Mouse (Mus musculus) cerebellum, adult 11-12 months (tissue): Measurements from ENCODE around the gene Dnajc1.

ENCODE experiments used
- DNase-seq: peaks from one replicate; pipeline ENCODE4 v3.0.0; 2022

Gene Dnajc1

GRCm38 (mm10) chr2:18195285-18195684 lies 197.3 kb downstream of the Dnajc1 start:
- no peak for DNase-seq

- DNase-seq, result no peak
Measured at GRCm38 (mm10) chr2:18188367-18188766, 204.3 kb downstream of the Dnajc1 start.

- DNase-seq, result no peak
Measured at GRCm38 (mm10) chr2:18183079-18183478, 209.6 kb downstream of the Dnajc1 start.

- no peak for DNase-seq
Measured at GRCm38 (mm10) chr2:18181631-18182030, 211.0 kb downstream of the Dnajc1 start.

- DNase-seq, result no peak
Measured at GRCm38 (mm10) chr2:18180323-18180722, 212.3 kb downstream of the Dnajc1 start.

- DNase-seq, result no peak
Measured at GRCm38 (mm10) chr2:18176235-18176634, 216.4 kb downstream of the Dnajc1 start.

GRCm38 (mm10) chr2:18175234-18175633 lies 217.4 kb downstream of the Dnajc1 start:
- no peak for DNase-seq

- DNase-seq, result no peak
Measured at GRCm38 (mm10) chr2:18169174-18169948, 223.3 kb downstream of the Dnajc1 start.

- DNase-seq, result no peak
Measured at GRCm38 (mm10) chr2:18165511-18165910, 227.1 kb downstream of the Dnajc1 start.

GRCm38 (mm10) chr2:18160992-18161391 lies 231.6 kb downstream of the Dnajc1 start:
- DNase-seq, result no peak

GRCm38 (mm10) chr2:18159426-18159825 lies 233.2 kb downstream of the Dnajc1 start:
- DNase-seq, result no peak

GRCm38 (mm10) chr2:18156131-18156530 lies 236.5 kb downstream of the Dnajc1 start:
- no peak for DNase-seq
